Mouse (Mus musculus): Measurements from ENCODE around the gene Thtpa. TPM values are rescaled to one million over a fixed set of nuclear protein-coding genes. Genes with fewer than 3 reads are reported as not detected.

The Thtpa gene
- polyA plus RNA-seq, 1 experiment, result 10.8 TPM

GRCm38 (mm10) chr14:55110076-55110475 is 15.5 kb downstream of the Thtpa start:
- Histone ChIP-seq H3K27me3 (ENCODE audit: control insufficient read depth, insufficient read depth, insufficient read length) (peaks cover 54% of the 10 kb centered on the region), H3ac (ENCODE audit: control insufficient read depth, insufficient read length) (no peak overlapping the region), H3K36me3 (ENCODE audit: control insufficient read depth, insufficient read depth) (no peaks in the 10 kb centered on the region), H3K4me2 (ENCODE audit: low read depth) (no peak overlapping the region), H3K79me2 (ENCODE audit: control insufficient read depth, insufficient read depth) (no peaks in the 10 kb centered on the region), H3K4me3 (no peak overlapping the region)
- TF ChIP-seq REST (IDR thresholded peaks at IDR 0.05; ENCODE audit: insufficient read depth, insufficient read length), result no peak
- TF ChIP-seq TCF3 (IDR thresholded peaks at IDR 0.05; ENCODE audit: insufficient read length, low read depth), result no peak
- no peak for TF ChIP-seq SRF (IDR thresholded peaks at IDR 0.05; ENCODE audit: control insufficient read depth, insufficient read length, low read depth)
- no peak for TF ChIP-seq USF1 (IDR thresholded peaks at IDR 0.05; ENCODE audit: low read depth)
- no peak for TF ChIP-seq MAX (IDR thresholded peaks at IDR 0.05; ENCODE audit: low read depth)
- TF ChIP-seq MYOG (IDR thresholded peaks at IDR 0.05; ENCODE audit: control insufficient read depth in 1 of 3, insufficient read depth in 1 of 3, insufficient read length in 2 of 3, low read depth in 2 of 3), result no peak
- no peak for TF ChIP-seq POLR2A (IDR thresholded peaks at IDR 0.05; ENCODE audit: insufficient read length, low read depth)
- no peak for TF ChIP-seq E2F4 (IDR thresholded peaks at IDR 0.05; ENCODE audit: insufficient read depth)
- TF ChIP-seq MYOD1 (IDR thresholded peaks at IDR 0.05; ENCODE audit: control insufficient read depth in 1 of 3, insufficient read length in 2 of 3, low read depth in 2 of 3), result no peak
- no peak for TF ChIP-seq POLR2AphosphoS2 (IDR thresholded peaks at IDR 0.05; ENCODE audit: insufficient read length, low read depth)

- H3K79me2 ChIP-seq (ENCODE audit: control insufficient read depth, insufficient read depth), result no peaks in the 10 kb centered on the region
- H3K27me3 ChIP-seq (ENCODE audit: control insufficient read depth, insufficient read depth, insufficient read length), result peaks cover 71% of the 10 kb centered on the region
- H3K4me3 ChIP-seq, result no peak overlapping the region
- H3K36me3 ChIP-seq (ENCODE audit: control insufficient read depth, insufficient read depth), result no peaks in the 10 kb centered on the region
- no peak overlapping the region for H3K4me2 ChIP-seq (ENCODE audit: low read depth)
- H3ac ChIP-seq (ENCODE audit: control insufficient read depth, insufficient read length), result no peak overlapping the region
- TF ChIP-seq E2F4 (IDR thresholded peaks at IDR 0.05; ENCODE audit: insufficient read depth) (no peak), MYOG (IDR thresholded peaks at IDR 0.05; ENCODE audit: control insufficient read depth in 1 of 3, insufficient read depth in 1 of 3, insufficient read length in 2 of 3, low read depth in 2 of 3) (no peak), POLR2A (IDR thresholded peaks at IDR 0.05; ENCODE audit: insufficient read length, low read depth) (no peak), SRF (IDR thresholded peaks at IDR 0.05; ENCODE audit: control insufficient read depth, insufficient read length, low read depth) (no peak), MAX (IDR thresholded peaks at IDR 0.05; ENCODE audit: low read depth) (no peak), TCF12 (IDR thresholded peaks at IDR 0.05; ENCODE audit: insufficient read depth, poor library complexity, severe bottlenecking) (no peak), POLR2AphosphoS2 (IDR thresholded peaks at IDR 0.05; ENCODE audit: insufficient read length, low read depth) (no peak), CEBPB (IDR thresholded peaks at IDR 0.05; ENCODE audit: insufficient read depth, poor library complexity, severe bottlenecking) (no peak), USF1 (IDR thresholded peaks at IDR 0.05; ENCODE audit: low read depth) (no peak), TCF3 (IDR thresholded peaks at IDR 0.05; ENCODE audit: insufficient read length, low read depth) (no peak), MYOD1 (IDR thresholded peaks at IDR 0.05; ENCODE audit: control insufficient read depth in 1 of 3, insufficient read length in 2 of 3, low read depth in 2 of 3) (no peak), REST (IDR thresholded peaks at IDR 0.05; ENCODE audit: insufficient read depth, insufficient read length) (no peak)
These were observed 17.1 kb downstream of the Thtpa start for GRCm38 (mm10) chr14:55111720-55112119.

GRCm38 (mm10) chr14:55113351-55113974 is 18.9 kb downstream of the Thtpa start:
- H3ac ChIP-seq (ENCODE audit: control insufficient read depth, insufficient read length), result no peak overlapping the region
- TF ChIP-seq USF1 (IDR thresholded peaks at IDR 0.05; ENCODE audit: low read depth) (no peak), E2F4 (IDR thresholded peaks at IDR 0.05; ENCODE audit: insufficient read depth) (no peak), MAX (IDR thresholded peaks at IDR 0.05; ENCODE audit: low read depth) (no peak), POLR2A (IDR thresholded peaks at IDR 0.05; ENCODE audit: insufficient read length, low read depth) (no peak), CEBPB (IDR thresholded peaks at IDR 0.05; ENCODE audit: insufficient read depth, poor library complexity, severe bottlenecking) (no peak), TCF3 (IDR thresholded peaks at IDR 0.05; ENCODE audit: insufficient read length, low read depth) (no peak), TCF12 (IDR thresholded peaks at IDR 0.05; ENCODE audit: insufficient read depth, poor library complexity, severe bottlenecking) (no peak), REST (IDR thresholded peaks at IDR 0.05; ENCODE audit: insufficient read depth, insufficient read length) (no peak), MYOD1 (IDR thresholded peaks at IDR 0.05; ENCODE audit: control insufficient read depth in 1 of 3, insufficient read length in 2 of 3, low read depth in 2 of 3) (no peak), SRF (IDR thresholded peaks at IDR 0.05; ENCODE audit: control insufficient read depth, insufficient read length, low read depth) (no peak), POLR2AphosphoS2 (IDR thresholded peaks at IDR 0.05; ENCODE audit: insufficient read length, low read depth) (no peak), MYOG (IDR thresholded peaks at IDR 0.05; ENCODE audit: control insufficient read depth in 1 of 3, insufficient read depth in 1 of 3, insufficient read length in 2 of 3, low read depth in 2 of 3) (no peak)
- peaks cover 74% of the 10 kb centered on the region for H3K27me3 ChIP-seq (ENCODE audit: control insufficient read depth, insufficient read depth, insufficient read length)
- H3K36me3 ChIP-seq (ENCODE audit: control insufficient read depth, insufficient read depth), result no peaks in the 10 kb centered on the region
- no peaks in the 10 kb centered on the region for H3K79me2 ChIP-seq (ENCODE audit: control insufficient read depth, insufficient read depth)
- H3K4me2 ChIP-seq (ENCODE audit: low read depth), result no peak overlapping the region
- H3K4me3 ChIP-seq, result no peak overlapping the region

GRCm38 (mm10) chr14:55113975-55114645 is 19.5 kb downstream of the Thtpa start:
- H3K4me2 ChIP-seq (ENCODE audit: low read depth), result peak overlapping the region; percentile 2
- peaks cover 69% of the 10 kb centered on the region for H3K27me3 ChIP-seq (ENCODE audit: control insufficient read depth, insufficient read depth, insufficient read length)
- H3K79me2 ChIP-seq (ENCODE audit: control insufficient read depth, insufficient read depth), result no peaks in the 10 kb centered on the region
- H3K4me3 ChIP-seq, result no peak overlapping the region
- TF ChIP-seq USF1 (IDR thresholded peaks at IDR 0.05; ENCODE audit: low read depth), result no peak
- TF ChIP-seq REST (IDR thresholded peaks at IDR 0.05; ENCODE audit: insufficient read depth, insufficient read length), result no peak
- no peak for TF ChIP-seq TCF3 (IDR thresholded peaks at IDR 0.05; ENCODE audit: insufficient read length, low read depth)
- TF ChIP-seq CEBPB (IDR thresholded peaks at IDR 0.05; ENCODE audit: insufficient read depth, poor library complexity, severe bottlenecking), result no peak
- no peak for TF ChIP-seq SRF (IDR thresholded peaks at IDR 0.05; ENCODE audit: control insufficient read depth, insufficient read length, low read depth)
- TF ChIP-seq MYOD1 (IDR thresholded peaks at IDR 0.05; ENCODE audit: control insufficient read depth in 1 of 3, insufficient read length in 2 of 3, low read depth in 2 of 3), result no peak
- no peaks in the 10 kb centered on the region for H3K36me3 ChIP-seq (ENCODE audit: control insufficient read depth, insufficient read depth)
- H3ac ChIP-seq (ENCODE audit: control insufficient read depth, insufficient read length), result peak overlapping the region; percentile 7

Data from myocyte (in vitro differentiated cells).